Mouse (Mus musculus) embryonic facial prominence, embryonic 14.5 days (tissue): Measurements from ENCODE around the gene Gls. TPM values are rescaled to one million over a fixed set of nuclear protein-coding genes. Genes with fewer than 3 reads are reported as not detected.

Experiments
- ATAC-seq: fragments of 200-750 bp; cut with Nextera tagmentation; 2 replicates; pipeline ENCODE4 v1.8.0; 2017; ENCODE audit warnings: low read depth, moderate number of reproducible peaks, moderate TSS enrichment
- DNase-seq: peaks from one replicate; pipeline ENCODE4 v3.0.0-alpha.2; 2015; ENCODE audit warnings: low spot score
- H3K27ac ChIP-seq: fragments of 300-500 bp; sonication (generic); replicated peaks from 2 replicates; pipeline ENCODE4 v1.5.1; 2014; ENCODE audit warnings: low read depth, mild to moderate bottlenecking, low read length, moderate library complexity
- H3K27me3 ChIP-seq: fragments of 300-500 bp; sonication (generic); replicated peaks from 2 replicates; pipeline ENCODE4 v1.6.1; 2014; ENCODE audit warnings: low read length; ENCODE audit not compliant: control insufficient read depth, insufficient read depth
- H3K36me3 ChIP-seq: fragments of 300-500 bp; sonication (generic); 2 replicates; pipeline ENCODE4 v1.6.1; 2014; ENCODE audit warnings: low read length, mixed read lengths; ENCODE audit not compliant: control insufficient read depth, insufficient read depth
- H3K4me1 ChIP-seq: fragments of 300-500 bp; sonication (generic); 2 replicates; pipeline ENCODE4 v1.6.1; 2014; ENCODE audit warnings: antibody characterized with exemption, low read length; ENCODE audit not compliant: control insufficient read depth, insufficient read depth
- H3K4me2 ChIP-seq: fragments of 300-500 bp; sonication (generic); 2 replicates; pipeline ENCODE4 v1.6.1; 2014; ENCODE audit warnings: low read depth, mild to moderate bottlenecking, low read length, moderate library complexity, mixed read lengths
- H3K4me3 ChIP-seq: fragments of 300-500 bp; sonication (generic); 2 replicates; pipeline ENCODE4 v1.5.1; 2014; ENCODE audit warnings: low read depth, mild to moderate bottlenecking, low read length
- H3K9ac ChIP-seq: fragments of 300-500 bp; sonication (generic); 2 replicates; pipeline ENCODE4 v1.6.1; 2014; ENCODE audit warnings: low read depth, mild to moderate bottlenecking, low read length, moderate library complexity, mixed read lengths
- H3K9me3 ChIP-seq: fragments of 300-500 bp; sonication (generic); 2 replicates; pipeline ENCODE4 v1.6.1; 2016; ENCODE audit warnings: low read length; ENCODE audit not compliant: control insufficient read depth
- WGBS: fragments of 180-500 bp; shearing (Covaris S2); extraction: QIAGEN DNeasy Blood & Tissue Kit; methylation state at CpG from one replicate; pipeline ENCODE4 v1.1.7; 2014; 5-methylcytosine and 5-hydroxymethylcytosine counted together
- polyA plus RNA-seq: library from polyadenylated mRNA; unstranded; fragments of >200 nt; fragmentation: Nextera tagmentation; extraction: Ambion mirVana; gene quantifications from 2 replicates; pipeline ENCODE4 v1.2.1, GENCODE M21; 2014

Gls gene
- polyA plus RNA-seq, 1 experiment from 2014 or later: 39.1 TPM

DNA sequence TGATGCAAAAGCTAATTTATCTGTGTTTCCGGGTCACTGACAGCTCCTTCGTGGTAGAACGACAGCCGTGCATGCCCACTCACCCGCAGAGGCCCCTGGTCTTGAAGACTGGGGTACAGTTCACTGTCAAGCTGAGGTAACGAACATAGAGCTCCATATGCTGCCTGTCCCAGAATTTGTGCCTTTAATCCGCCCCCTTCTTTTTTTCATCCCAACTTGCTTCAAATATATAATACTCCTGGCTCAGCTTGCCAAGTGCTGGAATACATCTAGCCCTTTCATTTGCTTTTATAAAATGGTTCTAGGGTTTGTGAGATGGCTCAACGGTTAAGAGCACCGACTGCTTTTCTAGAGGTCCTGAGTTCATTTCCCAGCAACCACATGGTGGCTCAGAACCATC, 92.5 kb downstream of the Gls start:
- WGBS: 88% methylated on average over 9 of the region's 9 CpGs
- Histone ChIP-seq H3K9me3 (no peaks in the 10 kb centered on the region), H3K9ac (no peak overlapping the region), H3K4me3 (no peak overlapping the region), H3K27me3 (no peaks in the 10 kb centered on the region), H3K27ac (no peak overlapping the region), H3K4me1 (no peaks in the 10 kb centered on the region), H3K36me3 (peaks cover 18% of the 10 kb centered on the region; the same call in 1 of the 2 replicates), H3K4me2 (no peak overlapping the region)
- ATAC-seq (no peak), DNase-seq (no peak)

DNA sequence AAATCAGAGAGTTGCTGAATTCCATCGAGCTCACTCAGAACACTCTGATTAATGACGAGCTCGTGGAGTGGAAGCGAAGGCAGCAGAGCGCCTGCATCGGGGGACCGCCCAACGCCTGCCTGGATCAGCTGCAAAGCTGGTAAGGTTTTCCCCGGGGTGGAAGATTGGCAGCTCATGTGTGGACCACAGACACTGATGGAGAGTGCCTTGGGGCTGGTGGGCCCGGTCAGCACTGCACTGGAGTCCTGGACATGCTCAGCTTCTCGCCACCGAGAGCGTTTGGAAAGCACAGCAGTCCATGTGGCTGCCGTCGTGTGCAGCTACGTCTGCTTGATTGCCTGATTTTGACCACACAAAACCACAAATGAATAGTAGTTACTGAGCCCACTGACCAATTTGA, 95.7 kb downstream of the Gls start:
- DNase-seq: no peak
- 61% methylated on average over 16 of the region's 16 CpGs for WGBS

DNA sequence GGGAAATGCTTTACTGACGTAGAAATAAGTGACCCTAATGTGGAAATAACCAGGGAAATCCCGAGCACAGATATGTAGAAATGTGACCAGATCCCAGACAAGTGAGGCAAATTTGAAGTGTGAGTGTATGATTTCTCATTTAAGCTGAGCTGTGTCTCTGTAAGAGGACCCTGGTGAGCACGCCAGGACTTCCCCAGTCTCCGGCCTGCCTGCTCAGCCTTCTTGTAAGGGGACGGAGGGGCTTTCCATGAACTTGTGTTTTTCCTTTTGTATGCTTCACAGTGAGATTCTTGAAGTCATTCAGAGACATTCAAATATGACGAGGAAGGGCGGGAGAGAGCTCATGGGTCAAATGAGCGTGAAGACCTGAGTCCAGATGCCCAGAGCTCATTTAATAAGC, 99.8 kb downstream of the Gls start:
- H3K27ac ChIP-seq: no peak overlapping the region
- ATAC-seq: no peak

More for the DNA sequence above, 95.7 kb downstream of the Gls start:
- peak; percentile 15; the same call in 1 of the 2 replicates for ATAC-seq
- no peak overlapping the region for H3K27ac ChIP-seq
- no peak overlapping the region for H3K4me2 ChIP-seq
- no peak overlapping the region for H3K4me3 ChIP-seq
- H3K4me1 ChIP-seq: no peaks in the 10 kb centered on the region
- peaks cover 19% of the 10 kb centered on the region for H3K36me3 ChIP-seq
- no peaks in the 10 kb centered on the region for H3K27me3 ChIP-seq
- H3K9ac ChIP-seq: no peak overlapping the region
- H3K9me3 ChIP-seq: no peaks in the 10 kb centered on the region

DNA sequence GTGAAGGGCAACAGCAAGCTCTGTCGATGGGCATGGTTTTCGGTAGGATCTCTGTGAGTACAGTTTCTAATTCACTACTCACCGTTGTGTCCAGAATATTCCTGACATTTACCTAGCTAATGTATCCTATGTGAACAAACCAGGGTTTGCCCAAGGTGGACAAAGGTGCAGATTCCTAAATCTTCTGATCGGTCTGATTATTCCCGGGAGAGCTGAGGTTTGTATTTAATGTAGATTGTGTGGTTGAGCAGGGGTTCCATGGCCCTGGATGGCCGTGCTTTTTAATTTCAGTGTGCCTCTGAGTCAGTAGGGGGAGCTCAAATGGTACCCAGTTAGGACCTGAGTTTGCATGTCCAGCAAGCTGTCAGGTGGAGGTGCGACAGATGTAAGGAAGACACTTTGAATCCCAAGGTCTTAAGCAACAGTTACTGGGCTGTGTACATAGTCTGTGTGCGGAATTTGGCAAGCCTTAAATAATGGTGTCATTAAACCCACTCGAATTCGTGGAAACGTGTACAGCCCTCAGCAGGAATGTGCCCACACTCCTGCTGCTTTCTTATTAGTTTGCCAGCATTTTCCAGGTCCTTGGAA, 101.2 kb downstream of the Gls start:
- H3K27ac ChIP-seq: no peak overlapping the region
- no peaks in the 10 kb centered on the region for H3K9me3 ChIP-seq
- DNase-seq (no peak), ATAC-seq (no peak)
- H3K4me3 ChIP-seq: no peak overlapping the region
- no peaks in the 10 kb centered on the region for H3K4me1 ChIP-seq
- H3K4me2 ChIP-seq: no peak overlapping the region
- H3K9ac ChIP-seq: no peak overlapping the region
- peaks cover 14% of the 10 kb centered on the region for H3K36me3 ChIP-seq
- no peaks in the 10 kb centered on the region for H3K27me3 ChIP-seq
- 77% methylated on average over 11 of the region's 11 CpGs for WGBS

More for the DNA sequence above, 99.8 kb downstream of the Gls start:
- H3K4me1 ChIP-seq: no peaks in the 10 kb centered on the region
- H3K9me3 ChIP-seq: no peaks in the 10 kb centered on the region
- no peak overlapping the region for H3K4me3 ChIP-seq
- H3K27me3 ChIP-seq: no peaks in the 10 kb centered on the region
- no peak overlapping the region for H3K9ac ChIP-seq
- H3K36me3 ChIP-seq: peaks cover 7% of the 10 kb centered on the region; the same call in 1 of the 2 replicates
- WGBS: 83% methylated on average over 8 of the region's 8 CpGs
- DNase-seq: no peak
- no peak overlapping the region for H3K4me2 ChIP-seq

DNA sequence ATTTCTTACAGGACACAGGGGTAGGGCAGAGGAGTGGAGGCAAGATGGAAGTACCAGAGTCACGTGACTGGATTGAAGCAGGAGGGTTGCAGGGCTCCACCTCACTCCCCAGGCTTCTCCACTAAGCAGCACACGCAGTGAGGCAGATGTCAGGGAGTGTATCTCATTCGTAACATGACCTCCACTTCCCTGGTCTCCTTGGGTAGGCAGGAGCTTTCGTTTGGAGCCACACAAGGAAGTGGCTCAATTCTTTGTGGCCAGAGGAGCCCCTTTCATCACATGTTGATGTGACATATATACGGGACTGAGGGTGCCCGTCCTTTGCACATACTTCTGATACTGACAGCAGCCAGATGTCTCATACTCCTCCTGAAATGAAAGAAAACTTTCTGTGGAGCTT, 103.2 kb downstream of the Gls start:
- 50% methylated on average over 6 of the region's 6 CpGs for WGBS
- no peak overlapping the region for H3K27ac ChIP-seq
- no peak overlapping the region for H3K4me3 ChIP-seq
- H3K36me3 ChIP-seq: peaks cover 22% of the 10 kb centered on the region
- no peak overlapping the region for H3K4me2 ChIP-seq
- DNase-seq (no peak), ATAC-seq (no peak)
- H3K4me1 ChIP-seq: no peaks in the 10 kb centered on the region
- no peak overlapping the region for H3K9ac ChIP-seq
- no peaks in the 10 kb centered on the region for H3K27me3 ChIP-seq
- H3K9me3 ChIP-seq: no peaks in the 10 kb centered on the region

DNA sequence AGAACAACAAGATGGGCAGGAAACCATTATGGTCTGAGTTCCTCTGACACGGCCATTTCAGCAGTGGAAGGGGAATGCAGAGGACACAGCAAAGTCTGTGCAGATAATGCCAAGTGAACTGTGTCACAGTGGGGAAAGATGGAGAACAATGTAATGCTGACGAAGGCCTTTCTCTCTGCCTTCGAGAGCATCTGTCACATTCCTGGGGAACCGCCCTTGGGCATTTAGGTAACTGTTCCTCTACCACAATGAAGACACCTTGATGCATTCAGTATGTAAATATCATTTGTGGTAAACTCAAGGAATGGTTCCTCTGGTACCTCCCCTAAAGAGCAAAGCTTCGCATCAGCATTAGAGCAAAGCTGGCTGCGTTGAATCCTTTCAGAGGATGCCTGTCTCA, 105.7 kb downstream of the Gls start:
- WGBS: 91% methylated on average over 6 of the region's 6 CpGs
- ATAC-seq: no peak
- H3K27me3 ChIP-seq: no peaks in the 10 kb centered on the region

DNA sequence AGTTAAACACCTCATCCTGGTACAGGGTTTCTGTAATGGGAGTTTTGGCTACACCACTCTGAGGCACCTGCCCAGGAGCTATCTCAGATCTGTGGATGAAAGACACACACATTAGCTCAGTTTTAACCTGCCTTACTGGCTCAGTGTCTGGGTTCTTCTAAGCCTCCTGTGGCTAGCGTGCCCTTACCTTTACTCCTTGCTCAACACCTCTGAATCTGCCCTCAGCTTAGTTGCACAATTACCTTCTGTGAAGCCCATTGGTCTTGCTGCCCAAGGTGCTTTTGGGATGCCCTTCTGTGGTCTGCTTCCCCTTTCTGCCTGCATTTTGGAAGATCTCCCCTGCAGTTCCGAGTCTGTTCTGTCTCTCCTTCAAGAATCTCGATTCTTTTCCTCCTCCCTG, 108.2 kb downstream of the Gls start:
- WGBS: 64% methylated on average over 3 of the region's 3 CpGs
- H3K36me3 ChIP-seq: peaks cover 22% of the 10 kb centered on the region
- no peak overlapping the region for H3K9ac ChIP-seq
- ATAC-seq (no peak), DNase-seq (no peak)
- no peaks in the 10 kb centered on the region for H3K27me3 ChIP-seq
- H3K9me3 ChIP-seq: no peaks in the 10 kb centered on the region
- no peak overlapping the region for H3K4me3 ChIP-seq
- H3K4me1 ChIP-seq: no peaks in the 10 kb centered on the region
- H3K4me2 ChIP-seq: no peak overlapping the region
- no peak overlapping the region for H3K27ac ChIP-seq

More for the DNA sequence above, 105.7 kb downstream of the Gls start:
- Histone ChIP-seq H3K9ac (no peak overlapping the region), H3K36me3 (peaks cover 22% of the 10 kb centered on the region), H3K4me3 (no peak overlapping the region), H3K4me1 (no peaks in the 10 kb centered on the region), H3K27ac (no peak overlapping the region), H3K4me2 (no peak overlapping the region), H3K9me3 (no peaks in the 10 kb centered on the region)
- DNase-seq: no peak

DNA sequence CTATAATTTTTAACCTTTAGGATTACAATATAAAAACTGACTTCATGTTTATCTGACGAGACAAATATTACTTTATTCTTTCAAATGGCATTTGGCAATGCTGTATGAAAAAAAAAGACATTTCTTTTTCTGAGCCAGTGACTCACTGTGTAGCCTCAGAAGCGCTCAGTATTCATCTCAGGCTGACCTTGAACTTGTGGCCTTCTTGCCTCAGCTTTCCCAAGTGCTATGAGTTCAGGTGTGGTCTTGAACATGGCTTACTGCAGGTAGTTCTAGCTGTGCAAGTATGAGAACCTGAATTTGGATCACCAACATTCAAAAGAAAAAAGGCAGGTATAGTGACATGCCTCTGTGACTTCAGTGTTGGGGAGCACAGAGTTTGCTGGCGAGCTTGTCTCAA, 112.0 kb downstream of the Gls start:
- no peaks in the 10 kb centered on the region for H3K9me3 ChIP-seq
- DNase-seq (no peak), ATAC-seq (no peak)
- H3K4me1 ChIP-seq: no peaks in the 10 kb centered on the region
- no peak overlapping the region for H3K9ac ChIP-seq
- no peak overlapping the region for H3K27ac ChIP-seq
- no peak overlapping the region for H3K4me3 ChIP-seq
- no peaks in the 10 kb centered on the region for H3K27me3 ChIP-seq
- WGBS: 83% methylated on average over 3 of the region's 3 CpGs
- peaks cover 6% of the 10 kb centered on the region; the same call in 1 of the 2 replicates for H3K36me3 ChIP-seq
- no peak overlapping the region for H3K4me2 ChIP-seq

DNA sequence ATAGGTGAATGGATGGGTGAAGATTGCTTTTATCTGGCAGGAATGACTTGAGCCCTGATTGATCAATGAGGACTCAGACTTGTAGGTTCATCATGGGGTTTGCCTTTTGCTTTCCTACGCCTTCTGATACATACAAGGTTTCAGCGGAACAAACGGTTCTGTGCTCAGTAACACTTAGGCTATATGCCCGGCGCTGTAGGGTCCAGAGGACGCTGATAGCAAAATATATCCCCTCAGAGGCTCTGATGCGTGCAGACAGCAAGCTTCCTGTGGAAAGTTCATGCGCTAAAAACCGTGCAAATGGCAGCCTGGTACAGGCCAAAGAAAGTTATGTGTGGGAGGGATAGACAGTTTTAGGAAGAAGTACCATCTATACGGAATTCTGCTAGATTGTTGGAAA, 112.8 kb downstream of the Gls start:
- WGBS: 35% methylated on average over 10 of the region's 10 CpGs
- ATAC-seq: no peak
- H3K9me3 ChIP-seq: no peaks in the 10 kb centered on the region

More for the DNA sequence above, 112.8 kb downstream of the Gls start:
- Histone ChIP-seq H3K27ac (no peak overlapping the region), H3K9ac (peak overlapping the region; percentile 78; the same call in 1 of the 2 replicates), H3K4me2 (peak overlapping the region; percentile 73), H3K27me3 (no peaks in the 10 kb centered on the region), H3K4me1 (no peaks in the 10 kb centered on the region), H3K4me3 (peak overlapping the region; percentile 93), H3K36me3 (peaks cover 4% of the 10 kb centered on the region; the same call in 1 of the 2 replicates)
- no peak for DNase-seq
